Mouse (Mus musculus): ENCODE measurements at regions not wholly inside any gene's neighbourhood (a gene's known extent, or its start where the extent isn't known, plus 50 kb on each side); places are given as distances from the start of the nearest gene placed in this dataset.
"Not testable (repeated sequence)": the region's sequence is repeated elsewhere in the genome, so short reads cannot be mapped to it uniquely, and the experiment has no call there.

GRCm38 (mm10) chr11:24322412-24322811 lies 244.6 kb downstream of the Bcl11a start:
- H3K4me2 ChIP-seq; H3K27ac ChIP-seq (ENCODE audit: low read depth, low read length); H3K36me3 ChIP-seq (ENCODE audit: control insufficient read depth, insufficient read depth, low read length); H3K27me3 ChIP-seq (ENCODE audit: control insufficient read depth, insufficient read depth, low read length); DNase-seq (ENCODE audit: low spot score, missing footprints); H3K4me3 ChIP-seq (ENCODE audit: low read depth, low read length); H3K9me3 ChIP-seq (ENCODE audit: control insufficient read depth, low read length); H3K4me1 ChIP-seq (ENCODE audit: control insufficient read depth, insufficient read depth, low read length); H3K9ac ChIP-seq (ENCODE audit: low read length); ATAC-seq (ENCODE audit: low FRiP score): not testable (repeated sequence)
- 92% methylated on average over 5 of the region's 5 CpGs for WGBS

GRCm38 (mm10) chr11:24328481-24328880 lies 250.6 kb downstream of the Bcl11a start:
- no peaks in the 10 kb centered on the region for H3K36me3 ChIP-seq (ENCODE audit: control insufficient read depth, insufficient read depth, low read length)
- H3K9me3 ChIP-seq (ENCODE audit: control insufficient read depth, low read length), result no peaks in the 10 kb centered on the region
- no peak overlapping the region for H3K4me2 ChIP-seq
- H3K4me3 ChIP-seq (ENCODE audit: low read depth, low read length), result no peak overlapping the region
- ATAC-seq (ENCODE audit: low FRiP score), result no peak
- H3K9ac ChIP-seq (ENCODE audit: low read length), result no peak overlapping the region
- H3K27ac ChIP-seq (ENCODE audit: low read depth, low read length), result no peak overlapping the region
- WGBS, result 67% methylated on average over 4 of the region's 4 CpGs
- H3K4me1 ChIP-seq (ENCODE audit: control insufficient read depth, insufficient read depth, low read length), result no peaks in the 10 kb centered on the region
- no peaks in the 10 kb centered on the region for H3K27me3 ChIP-seq (ENCODE audit: control insufficient read depth, insufficient read depth, low read length)
- no peak for DNase-seq (ENCODE audit: low spot score, missing footprints)

- H3K27me3 ChIP-seq (ENCODE audit: control insufficient read depth, insufficient read depth, low read length), result no peaks in the 10 kb centered on the region
- no peaks in the 10 kb centered on the region for H3K9me3 ChIP-seq (ENCODE audit: control insufficient read depth, low read length)
- no peak overlapping the region for H3K4me2 ChIP-seq
- H3K4me3 ChIP-seq (ENCODE audit: low read depth, low read length), result no peak overlapping the region
- H3K4me1 ChIP-seq (ENCODE audit: control insufficient read depth, insufficient read depth, low read length), result no peaks in the 10 kb centered on the region
- H3K27ac ChIP-seq (ENCODE audit: low read depth, low read length), result no peak overlapping the region
- no peaks in the 10 kb centered on the region for H3K36me3 ChIP-seq (ENCODE audit: control insufficient read depth, insufficient read depth, low read length)
- DNase-seq (ENCODE audit: low spot score, missing footprints), result peak; percentile 60
- 77% methylated on average over 10 of the region's 10 CpGs for WGBS
- H3K9ac ChIP-seq (ENCODE audit: low read length), result no peak overlapping the region
- no peak for ATAC-seq (ENCODE audit: low FRiP score)
Measured at GRCm38 (mm10) chr11:24330366-24331124, 252.7 kb downstream of the Bcl11a start.

GRCm38 (mm10) chr11:24332241-24332640 lies 254.4 kb downstream of the Bcl11a start:
- Histone ChIP-seq H3K9ac (ENCODE audit: low read length) (no peak overlapping the region), H3K36me3 (ENCODE audit: control insufficient read depth, insufficient read depth, low read length) (no peaks in the 10 kb centered on the region), H3K27ac (ENCODE audit: low read depth, low read length) (no peak overlapping the region), H3K4me2 (no peak overlapping the region), H3K4me3 (ENCODE audit: low read depth, low read length) (no peak overlapping the region), H3K27me3 (ENCODE audit: control insufficient read depth, insufficient read depth, low read length) (no peaks in the 10 kb centered on the region), H3K4me1 (ENCODE audit: control insufficient read depth, insufficient read depth, low read length) (no peaks in the 10 kb centered on the region), H3K9me3 (ENCODE audit: control insufficient read depth, low read length) (no peaks in the 10 kb centered on the region)
- ATAC-seq (ENCODE audit: low FRiP score) (no peak), DNase-seq (ENCODE audit: low spot score, missing footprints) (peak; percentile 26)
- 87% methylated on average over 3 of the region's 3 CpGs for WGBS

GRCm38 (mm10) chr11:24333111-24333510 lies 255.3 kb downstream of the Bcl11a start:
- H3K4me3 ChIP-seq (ENCODE audit: low read depth, low read length), result no peak overlapping the region
- H3K9ac ChIP-seq (ENCODE audit: low read length), result no peak overlapping the region
- H3K9me3 ChIP-seq (ENCODE audit: control insufficient read depth, low read length), result no peaks in the 10 kb centered on the region
- no peak overlapping the region for H3K27ac ChIP-seq (ENCODE audit: low read depth, low read length)
- no peak overlapping the region for H3K4me2 ChIP-seq
- H3K4me1 ChIP-seq (ENCODE audit: control insufficient read depth, insufficient read depth, low read length), result no peaks in the 10 kb centered on the region
- no peaks in the 10 kb centered on the region for H3K27me3 ChIP-seq (ENCODE audit: control insufficient read depth, insufficient read depth, low read length)
- DNase-seq (ENCODE audit: low spot score, missing footprints) (peak; percentile 57), ATAC-seq (ENCODE audit: low FRiP score) (no peak)
- 90% methylated on average over 6 of the region's 6 CpGs for WGBS
- H3K36me3 ChIP-seq (ENCODE audit: control insufficient read depth, insufficient read depth, low read length), result no peaks in the 10 kb centered on the region

- peak; percentile 77 for DNase-seq (ENCODE audit: low spot score, missing footprints)
- H3K27ac ChIP-seq (ENCODE audit: low read depth, low read length), result no peak overlapping the region
- WGBS, result 92% methylated on average over 4 of the region's 4 CpGs
- no peak overlapping the region for H3K4me2 ChIP-seq
- H3K36me3 ChIP-seq (ENCODE audit: control insufficient read depth, insufficient read depth, low read length), result no peaks in the 10 kb centered on the region
- no peak overlapping the region for H3K9ac ChIP-seq (ENCODE audit: low read length)
- no peak overlapping the region for H3K4me3 ChIP-seq (ENCODE audit: low read depth, low read length)
- H3K4me1 ChIP-seq (ENCODE audit: control insufficient read depth, insufficient read depth, low read length), result no peaks in the 10 kb centered on the region
- no peak for ATAC-seq (ENCODE audit: low FRiP score)
- no peaks in the 10 kb centered on the region for H3K27me3 ChIP-seq (ENCODE audit: control insufficient read depth, insufficient read depth, low read length)
- H3K9me3 ChIP-seq (ENCODE audit: control insufficient read depth, low read length), result no peaks in the 10 kb centered on the region
Measured at GRCm38 (mm10) chr11:24335256-24335655, 257.4 kb downstream of the Bcl11a start.

GRCm38 (mm10) chr11:24338111-24338510 lies 260.3 kb downstream of the Bcl11a start:
- Histone ChIP-seq H3K4me3 (ENCODE audit: low read depth, low read length) (no peak overlapping the region), H3K36me3 (ENCODE audit: control insufficient read depth, insufficient read depth, low read length) (no peaks in the 10 kb centered on the region), H3K9me3 (ENCODE audit: control insufficient read depth, low read length) (no peaks in the 10 kb centered on the region), H3K4me1 (ENCODE audit: control insufficient read depth, insufficient read depth, low read length) (no peaks in the 10 kb centered on the region), H3K9ac (ENCODE audit: low read length) (no peak overlapping the region), H3K4me2 (no peak overlapping the region), H3K27me3 (ENCODE audit: control insufficient read depth, insufficient read depth, low read length) (no peaks in the 10 kb centered on the region), H3K27ac (ENCODE audit: low read depth, low read length) (no peak overlapping the region)
- no peak for ATAC-seq (ENCODE audit: low FRiP score)
- peak; percentile 6 for DNase-seq (ENCODE audit: low spot score, missing footprints)
- WGBS, result 82% methylated on average over 1 of the region's 1 CpGs

GRCm38 (mm10) chr11:24339061-24339460 lies 261.2 kb downstream of the Bcl11a start:
- WGBS, result 48% methylated on average over 2 of the region's 2 CpGs
- ATAC-seq (ENCODE audit: low FRiP score), result no peak

GRCm38 (mm10) chr11:24340677-24341076 lies 262.8 kb downstream of the Bcl11a start:
- Histone ChIP-seq H3K9ac (ENCODE audit: low read length) (no peak overlapping the region), H3K4me1 (ENCODE audit: control insufficient read depth, insufficient read depth, low read length) (no peaks in the 10 kb centered on the region), H3K9me3 (ENCODE audit: control insufficient read depth, low read length) (no peaks in the 10 kb centered on the region), H3K4me2 (no peak overlapping the region), H3K4me3 (ENCODE audit: low read depth, low read length) (no peak overlapping the region), H3K27ac (ENCODE audit: low read depth, low read length) (no peak overlapping the region), H3K36me3 (ENCODE audit: control insufficient read depth, insufficient read depth, low read length) (no peaks in the 10 kb centered on the region), H3K27me3 (ENCODE audit: control insufficient read depth, insufficient read depth, low read length) (no peaks in the 10 kb centered on the region)
- 80% methylated on average over 2 of the region's 2 CpGs for WGBS
- ATAC-seq (ENCODE audit: low FRiP score), result no peak
- no peak for DNase-seq (ENCODE audit: low spot score, missing footprints)

More at GRCm38 (mm10) chr11:24339061-24339460, 261.2 kb downstream of the Bcl11a start:
- no peaks in the 10 kb centered on the region for H3K4me1 ChIP-seq (ENCODE audit: control insufficient read depth, insufficient read depth, low read length)
- H3K36me3 ChIP-seq (ENCODE audit: control insufficient read depth, insufficient read depth, low read length), result no peaks in the 10 kb centered on the region
- H3K4me3 ChIP-seq (ENCODE audit: low read depth, low read length), result no peak overlapping the region
- H3K9me3 ChIP-seq (ENCODE audit: control insufficient read depth, low read length), result no peaks in the 10 kb centered on the region
- no peak for DNase-seq (ENCODE audit: low spot score, missing footprints)
- H3K27me3 ChIP-seq (ENCODE audit: control insufficient read depth, insufficient read depth, low read length), result no peaks in the 10 kb centered on the region
- H3K4me2 ChIP-seq, result no peak overlapping the region
- H3K9ac ChIP-seq (ENCODE audit: low read length), result no peak overlapping the region
- no peak overlapping the region for H3K27ac ChIP-seq (ENCODE audit: low read depth, low read length)
